Mouse (Mus musculus): ENCODE measurements around the gene Borcs7.

The Borcs7 gene

GRCm38 (mm10) chr19:46689460-46690372 is at the start of gene Borcs7:
Gene Borcs7, plus strand, starts transcription at chr19:46689906.
- DNase-seq: peak; percentile 95

GRCm38 (mm10) chr19:46640780-46641179 is 48.9 kb upstream of the Borcs7 start:
- DNase-seq: no peak

- DNase-seq: no peak
These were observed 48.2 kb upstream of the Borcs7 start for GRCm38 (mm10) chr19:46641420-46642085.

- no peak for DNase-seq
These were observed 47.5 kb upstream of the Borcs7 start for GRCm38 (mm10) chr19:46642136-46642753.

GRCm38 (mm10) chr19:46643236-46643635 is 46.5 kb upstream of the Borcs7 start:
- no peak for DNase-seq

GRCm38 (mm10) chr19:46644343-46644792 is 45.3 kb upstream of the Borcs7 start:
- DNase-seq: no peak

GRCm38 (mm10) chr19:46644793-46645602 is 44.7 kb upstream of the Borcs7 start:
- DNase-seq: no peak

GRCm38 (mm10) chr19:46646041-46646481 is 43.6 kb upstream of the Borcs7 start:
- no peak for DNase-seq

- DNase-seq: no peak
These were observed 42.5 kb upstream of the Borcs7 start for GRCm38 (mm10) chr19:46647254-46647653.

- no peak for DNase-seq
These were observed 41.9 kb upstream of the Borcs7 start for GRCm38 (mm10) chr19:46647850-46648249.

GRCm38 (mm10) chr19:46648565-46648964 is 41.1 kb upstream of the Borcs7 start:
- no peak for DNase-seq

GRCm38 (mm10) chr19:46653188-46653587 is 36.5 kb upstream of the Borcs7 start:
- DNase-seq: no peak

- no peak for DNase-seq
These were observed 36.0 kb upstream of the Borcs7 start for GRCm38 (mm10) chr19:46653616-46654235.

GRCm38 (mm10) chr19:46655626-46656025 is 34.1 kb upstream of the Borcs7 start:
- no peak for DNase-seq

GRCm38 (mm10) chr19:46656151-46656840 is 33.4 kb upstream of the Borcs7 start:
- DNase-seq: no peak

- DNase-seq: no peak
These were observed 32.2 kb upstream of the Borcs7 start for GRCm38 (mm10) chr19:46657339-46658020.

GRCm38 (mm10) chr19:46658348-46658747 is 31.4 kb upstream of the Borcs7 start:
- DNase-seq: no peak

- DNase-seq: no peak
These were observed 30.9 kb upstream of the Borcs7 start for GRCm38 (mm10) chr19:46658851-46659250.

- no peak for DNase-seq
These were observed 28.2 kb upstream of the Borcs7 start for GRCm38 (mm10) chr19:46661511-46661910.

GRCm38 (mm10) chr19:46662214-46662613 is 27.5 kb upstream of the Borcs7 start:
- DNase-seq: no peak

- no peak for DNase-seq
These were observed 26.9 kb upstream of the Borcs7 start for GRCm38 (mm10) chr19:46662784-46663183.

Measured in right cerebral cortex, adult 18-20 months (tissue).